Mouse (Mus musculus): ENCODE measurements at regions not wholly inside any gene's neighbourhood (a gene's known extent, or its start where the extent isn't known, plus 50 kb on each side); places are given as distances from the start of the nearest gene placed in this dataset.

DNA sequence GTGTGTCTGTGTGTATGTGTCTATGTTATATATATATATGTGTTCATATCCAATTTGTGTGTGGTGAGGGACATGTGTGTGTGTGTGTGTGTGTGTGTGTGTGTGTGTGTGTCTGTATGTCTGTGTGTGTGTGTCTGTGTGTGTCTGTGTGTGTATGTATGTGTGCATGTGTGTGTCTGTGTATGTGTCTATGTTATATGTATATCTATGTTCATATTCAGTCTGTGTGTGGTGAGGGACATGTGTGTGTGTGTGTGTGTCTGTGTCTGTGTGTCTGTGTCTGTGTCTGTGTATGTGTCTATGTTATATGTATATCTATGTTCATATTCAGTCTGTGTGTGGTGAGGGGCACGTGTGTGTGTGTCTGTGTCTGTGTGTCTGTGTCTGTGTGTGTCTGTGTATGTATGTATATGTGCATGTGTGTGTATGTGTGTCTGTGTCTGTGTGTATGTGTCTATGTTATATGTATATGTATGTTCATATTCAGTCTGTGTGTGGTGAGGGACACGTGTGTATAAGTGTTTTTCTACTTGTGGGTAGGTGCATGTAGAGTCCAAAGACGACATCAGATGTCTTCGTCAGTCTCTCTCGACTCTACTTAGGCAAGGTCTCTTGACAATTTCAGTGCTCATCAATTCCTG is 370.5 kb upstream of the Slc7a11 start:
- DNase-seq: no peak

DNA sequence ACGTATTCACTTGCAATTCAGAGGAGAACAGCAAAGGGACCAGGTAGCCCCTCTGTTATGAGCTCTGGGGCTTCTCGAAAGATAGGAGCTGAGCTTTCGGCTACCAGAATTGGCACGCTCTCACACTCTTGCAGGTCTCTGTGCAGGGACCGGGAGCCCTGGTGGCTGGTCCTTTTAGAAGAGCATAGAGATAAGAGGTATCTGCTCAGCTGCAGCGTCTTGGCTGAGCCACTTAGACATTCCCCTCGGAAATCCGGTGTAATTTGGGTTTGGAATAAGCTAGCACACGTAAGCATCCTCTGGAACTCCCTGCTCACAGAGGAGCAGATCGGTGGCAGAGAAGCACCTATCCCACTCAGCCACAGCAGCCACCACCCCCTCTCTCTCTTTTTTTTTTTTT is 372.3 kb upstream of the Slc7a11 start:
- DNase-seq: no peak

- no peak for DNase-seq
Measured at GRCm38 (mm10) chr3:50816479-50816878, 373.1 kb upstream of the Slc7a11 start.

- no peak for DNase-seq
Measured at GRCm38 (mm10) chr3:50817361-50817760, 373.9 kb upstream of the Slc7a11 start.

DNA sequence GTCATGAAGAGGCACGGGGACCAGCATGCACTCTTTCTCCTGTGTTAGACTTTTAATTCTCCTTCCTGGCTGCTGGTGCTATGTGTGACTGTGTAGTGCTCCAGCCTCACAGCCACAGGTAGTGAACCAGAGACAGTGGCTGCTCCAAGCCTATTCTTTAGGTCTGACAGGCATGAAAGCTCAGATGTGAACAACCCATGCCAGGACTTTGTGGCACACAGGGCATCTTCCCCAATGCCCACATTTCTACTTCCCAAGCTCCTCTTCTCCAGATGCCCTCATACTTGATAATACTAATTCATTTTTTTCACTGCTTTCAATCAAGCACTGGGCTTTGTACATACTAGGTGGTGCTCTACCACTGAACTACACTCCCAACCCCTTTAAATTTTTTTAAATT is 377.4 kb upstream of the Slc7a11 start:
- no peak for DNase-seq

GRCm38 (mm10) chr3:50825534-50826423 is 382.4 kb upstream of the Slc7a11 start:
- DNase-seq: no peak

GRCm38 (mm10) chr3:50826424-50826819 is 383.0 kb upstream of the Slc7a11 start:
- no peak for DNase-seq

DNA sequence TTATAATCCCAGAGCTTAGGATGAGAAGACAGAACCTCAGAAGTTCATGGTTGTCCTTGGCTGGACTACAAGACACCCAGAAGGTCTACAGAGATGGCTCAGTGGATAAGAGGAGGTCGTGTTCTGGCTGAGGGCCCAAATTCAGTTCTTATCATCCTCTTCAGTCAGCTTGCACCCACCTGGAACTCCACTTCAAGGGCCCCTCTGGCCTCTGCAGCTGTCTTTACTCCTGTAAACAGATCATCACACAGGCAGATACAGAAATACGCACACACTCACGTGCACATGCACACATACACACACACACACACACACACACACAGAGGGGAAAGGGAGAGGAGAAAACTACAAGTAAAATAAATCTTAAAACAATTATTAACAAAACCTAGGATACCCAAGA is 385.8 kb upstream of the Slc7a11 start:
- DNase-seq: no peak

GRCm38 (mm10) chr3:50830446-50830845 is 387.0 kb upstream of the Slc7a11 start:
- no peak for DNase-seq

DNA sequence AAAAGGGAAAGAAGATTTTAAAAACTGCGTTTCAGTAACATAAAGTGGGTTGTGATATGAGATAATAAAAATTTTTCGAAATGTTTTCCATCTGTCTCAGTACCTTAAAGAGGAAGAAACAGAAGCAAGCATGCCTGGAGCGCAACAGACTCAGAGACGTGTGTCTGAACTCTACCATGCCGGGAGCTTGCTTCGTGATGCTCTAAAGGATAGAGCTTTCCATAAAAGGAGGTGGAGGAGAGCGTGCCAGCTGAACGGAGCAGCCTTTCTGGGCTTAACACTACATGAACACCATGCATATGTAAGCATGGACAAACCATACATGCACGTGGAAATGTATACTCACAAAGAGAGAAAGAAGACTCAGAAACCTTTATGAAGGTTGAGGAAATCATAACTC is 387.5 kb upstream of the Slc7a11 start:
- DNase-seq: no peak

- DNase-seq: peak; percentile 25
Measured at GRCm38 (mm10) chr3:50842216-50842615, 382.0 kb upstream of the Noct start.

DNA sequence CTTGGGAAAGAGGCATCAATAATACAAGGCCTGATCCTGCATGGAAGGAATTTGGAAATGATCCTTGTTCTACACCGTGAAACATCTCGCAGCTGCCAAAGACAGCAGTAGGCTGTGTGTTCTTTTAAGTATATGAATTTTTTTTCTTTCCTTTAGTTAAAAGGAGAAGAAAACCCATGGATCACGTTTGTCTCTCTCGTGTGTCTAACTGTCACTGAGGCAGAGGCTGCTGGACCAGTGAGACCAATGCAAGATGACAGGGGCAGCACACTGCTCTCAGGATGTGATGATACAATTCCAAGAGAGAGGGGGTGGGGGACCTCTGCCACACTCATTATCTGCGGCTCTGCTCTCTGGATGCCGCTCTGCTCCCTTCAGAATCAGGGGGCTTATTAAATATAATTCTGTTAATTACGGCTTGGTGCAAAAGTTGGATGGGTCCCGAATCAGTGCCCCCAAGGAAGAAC is 379.4 kb upstream of the Noct start:
- no peak for DNase-seq

GRCm38 (mm10) chr3:50845311-50845710 is 378.9 kb upstream of the Noct start:
- DNase-seq: no peak

- DNase-seq: no peak
Measured at GRCm38 (mm10) chr3:50848528-50848927, 375.7 kb upstream of the Noct start.

DNA sequence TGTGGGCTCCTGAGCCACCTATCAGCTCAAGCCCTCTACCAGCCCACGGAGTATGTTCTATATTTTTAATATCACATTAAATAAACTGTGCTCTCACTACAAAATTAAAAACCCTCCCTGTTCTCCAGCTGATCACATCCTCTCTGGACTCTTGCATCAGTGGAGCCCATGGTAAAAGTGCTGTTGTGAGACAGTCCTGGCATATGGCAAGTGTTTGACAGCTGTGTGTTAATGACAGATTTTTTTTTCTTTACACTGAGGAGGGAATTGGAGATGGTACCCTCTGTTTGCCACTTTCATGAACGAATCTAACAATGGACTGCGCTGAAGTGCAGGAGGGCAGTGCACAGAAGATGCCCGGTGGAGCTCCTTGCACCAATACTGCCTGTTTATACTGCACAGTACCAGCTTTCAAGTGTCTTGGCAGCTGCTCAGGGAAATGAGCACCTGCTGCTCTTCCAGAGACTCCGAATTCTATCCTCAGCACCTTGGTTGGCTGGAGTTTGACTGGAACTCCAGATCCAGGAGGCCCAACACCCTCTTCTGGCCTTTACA is 373.1 kb upstream of the Noct start:
- no peak for DNase-seq

DNA sequence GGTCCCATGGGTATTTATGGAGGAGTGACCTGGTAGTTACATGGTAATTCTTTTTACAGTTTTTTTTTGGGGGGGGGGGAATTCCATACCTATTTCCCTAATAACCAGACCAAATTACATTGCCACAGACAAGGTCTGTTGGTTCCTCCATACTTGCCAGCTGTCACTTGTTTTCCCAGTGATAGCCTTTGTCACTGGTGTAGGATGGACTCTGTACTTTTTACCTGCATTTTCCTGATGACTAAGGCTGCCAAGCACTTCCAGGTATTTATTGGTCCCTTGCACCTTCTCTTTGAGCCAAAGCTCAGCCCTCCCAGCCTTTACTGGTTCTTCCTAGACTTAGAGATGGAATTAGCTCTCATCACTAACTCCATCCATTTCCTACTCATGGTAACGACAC is 357.1 kb upstream of the Noct start:
- DNase-seq: no peak

DNA sequence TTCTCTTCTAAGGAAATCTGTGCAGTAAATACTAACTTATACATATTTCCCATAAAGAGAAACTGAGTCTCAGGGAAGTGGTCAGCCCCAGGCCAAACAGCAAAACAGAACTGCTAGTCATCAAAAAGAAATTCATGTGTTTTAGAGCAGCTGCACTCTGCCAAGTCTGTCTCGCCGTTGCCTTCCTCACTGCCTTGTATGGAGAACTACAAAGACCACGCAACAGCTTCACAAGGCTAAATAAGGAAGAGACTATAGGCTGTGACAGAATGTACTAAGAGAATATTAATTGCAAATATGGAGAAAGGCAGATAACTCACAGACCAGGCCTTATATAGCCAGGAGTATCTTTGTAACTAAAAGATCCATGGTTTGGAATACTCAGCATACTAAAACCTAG is 355.0 kb upstream of the Noct start:
- DNase-seq: no peak

DNA sequence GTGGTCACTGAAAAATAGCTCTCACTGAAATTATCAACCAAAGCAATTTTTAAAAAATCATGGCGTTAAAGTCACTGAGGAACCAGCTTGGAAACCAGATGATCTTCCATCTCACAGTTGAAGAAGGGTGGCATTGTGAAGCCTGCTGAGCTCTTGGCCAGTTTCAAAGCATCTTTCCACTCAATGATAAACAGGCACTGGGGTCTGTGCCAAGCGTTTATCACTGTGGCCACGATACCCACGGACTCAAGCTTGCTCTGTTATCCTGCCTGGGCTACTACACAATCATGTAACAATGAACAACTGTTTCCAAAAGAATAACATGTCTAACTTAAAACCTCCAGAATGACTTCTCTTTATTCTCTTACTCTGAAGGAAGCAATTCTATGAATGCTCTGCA is 345.2 kb upstream of the Noct start:
- DNase-seq: no peak

DNA sequence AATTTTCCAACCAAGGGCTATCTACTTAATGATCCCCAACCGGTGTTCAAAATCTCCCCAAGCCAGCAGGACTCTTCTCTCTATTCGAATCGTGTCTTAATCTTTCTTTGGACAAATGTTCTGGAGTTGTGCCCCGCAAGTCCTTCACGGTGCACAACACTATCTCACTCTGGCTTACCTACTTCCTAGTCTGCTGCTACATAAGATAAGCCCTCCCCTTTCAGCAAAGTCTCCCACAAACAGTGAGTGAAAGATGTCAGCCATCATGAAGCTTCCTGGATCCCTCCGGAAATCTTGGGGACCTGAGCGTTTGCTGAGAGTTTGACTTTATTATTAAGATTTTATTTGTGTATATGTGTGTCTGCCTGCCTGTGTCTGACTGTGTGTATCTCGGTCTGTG is 344.7 kb upstream of the Noct start:
- no peak for DNase-seq

DNA sequence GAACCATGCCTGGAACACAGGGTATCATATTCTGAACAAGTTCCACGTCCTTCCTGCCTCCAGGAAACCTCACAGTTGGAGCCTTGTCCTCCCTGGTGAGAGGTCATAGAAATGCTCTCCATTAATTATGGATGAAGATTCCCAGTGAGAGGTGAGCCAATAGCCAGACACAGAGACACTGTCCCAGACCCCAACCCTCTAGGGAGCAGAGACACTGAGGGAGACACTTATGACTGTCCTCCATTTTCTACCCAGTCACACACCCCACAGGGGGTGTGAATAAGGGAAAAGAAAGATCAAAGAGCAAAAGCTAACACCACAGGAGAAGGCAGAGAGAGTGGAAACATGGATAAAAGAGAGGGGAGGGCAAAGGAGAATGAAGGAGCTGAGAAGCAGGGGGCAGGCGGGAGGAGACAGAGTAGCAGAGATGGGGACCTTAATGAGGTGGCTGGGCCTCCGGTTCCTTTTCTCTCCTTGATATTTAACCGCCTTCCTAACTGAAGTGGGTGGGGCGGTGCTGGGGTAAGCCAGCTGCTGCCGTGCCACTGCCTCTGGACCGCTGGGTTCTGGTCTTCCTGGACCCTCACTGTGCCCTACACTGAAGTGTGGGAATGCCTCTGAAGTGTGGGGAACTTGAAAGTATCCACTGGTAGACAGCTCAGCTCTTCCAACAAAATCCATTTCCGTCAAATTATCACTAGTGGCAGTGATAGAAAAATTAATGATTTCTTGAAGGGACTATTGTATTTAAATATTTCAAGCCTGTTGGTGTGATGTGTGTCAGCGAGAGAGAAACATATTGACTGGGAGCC is 342.6 kb upstream of the Noct start:
- DNase-seq: no peak

- no peak for DNase-seq
Measured at GRCm38 (mm10) chr3:50882249-50882733, 342.0 kb upstream of the Noct start.

- DNase-seq: peak; percentile 71
Measured at GRCm38 (mm10) chr3:50886336-50886735, 337.9 kb upstream of the Noct start.

DNA sequence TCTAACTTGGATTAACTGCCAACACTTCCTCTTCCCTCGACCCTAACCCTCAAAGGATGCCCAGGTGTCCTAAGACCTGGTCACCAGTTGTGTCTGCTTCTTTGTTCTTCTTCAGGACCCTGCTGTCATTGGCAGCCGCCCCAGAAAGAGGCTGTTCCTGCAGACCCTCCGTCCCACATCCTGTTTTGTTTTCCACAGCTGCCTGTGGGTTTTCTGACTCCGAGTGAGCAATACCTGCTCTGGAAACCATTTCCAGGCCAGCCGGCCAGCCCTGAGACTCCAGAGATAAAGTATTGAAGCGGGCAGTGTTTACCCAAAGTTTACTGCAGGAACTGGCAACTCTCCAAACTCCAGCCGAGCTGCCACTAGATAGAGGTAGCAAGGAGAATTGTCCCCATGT is 337.2 kb upstream of the Noct start:
- peak; percentile 78 for DNase-seq
